Mouse (Mus musculus) liver, embryonic 11.5 days (tissue): ENCODE measurements around the gene Glyctk. TPM values are rescaled to one million over a fixed set of nuclear protein-coding genes. Genes with fewer than 3 reads are reported as not detected.
A peak's percentile ranks its signal among the peaks of the same experiment; 100 is the strongest.

Experiments
- ATAC-seq: fragments of 200-750 bp; cut with Nextera tagmentation; replicated peaks from 2 replicates; pipeline ENCODE4 v1.8.0; 2017; ENCODE audit warnings: moderate number of reproducible peaks, mild to moderate bottlenecking, moderate TSS enrichment, moderate library complexity; ENCODE audit not compliant: low FRiP score
- DNase-seq: peaks from one replicate; pipeline ENCODE4 v3.0.0-alpha.2; 2017; ENCODE audit warnings: low spot score
- H3K27ac ChIP-seq: fragments of 300-500 bp; sonication (generic); 2 replicates; pipeline ENCODE4 v1.5.1; 2014; ENCODE audit warnings: mild to moderate bottlenecking, low read depth, low read length, control low read depth
- H3K27me3 ChIP-seq: fragments of 300-500 bp; sonication (generic); replicated peaks from 2 replicates; pipeline ENCODE4 v1.6.1; 2014; ENCODE audit warnings: low read length, mixed read lengths; ENCODE audit not compliant: control insufficient read depth, insufficient read depth
- H3K36me3 ChIP-seq: fragments of 300-500 bp; sonication (generic); 2 replicates; pipeline ENCODE4 v1.6.1; 2014; ENCODE audit warnings: mild to moderate bottlenecking, low read length, moderate library complexity, mixed read lengths; ENCODE audit not compliant: control insufficient read depth, insufficient read depth
- H3K4me1 ChIP-seq: fragments of 300-500 bp; sonication (generic); replicated peaks from 2 replicates; pipeline ENCODE4 v1.6.1; 2014; ENCODE audit warnings: low read length, mixed read lengths; ENCODE audit not compliant: control insufficient read depth, insufficient read depth
- H3K4me2 ChIP-seq: fragments of 300-500 bp; sonication (generic); 2 replicates; pipeline ENCODE4 v1.6.1; 2014; ENCODE audit warnings: mild to moderate bottlenecking, control low read depth, moderate library complexity
- H3K4me3 ChIP-seq: fragments of 300-500 bp; sonication (generic); 2 replicates; pipeline ENCODE4 v1.5.1; 2014; ENCODE audit warnings: low read depth, low read length, control low read depth
- H3K9ac ChIP-seq: fragments of 300-500 bp; sonication (generic); 2 replicates; pipeline ENCODE4 v1.6.1; 2014; ENCODE audit warnings: low read depth, low read length, control low read depth
- H3K9me3 ChIP-seq: fragments of 300-500 bp; sonication (generic); 2 replicates; pipeline ENCODE4 v1.6.1; 2016; ENCODE audit warnings: low read length, inconsistent platforms, mixed read lengths; ENCODE audit not compliant: control insufficient read depth
- WGBS: fragments of 180-500 bp; shearing (Covaris S2); extraction: QIAGEN DNeasy Blood & Tissue Kit; methylation state at CpG from one replicate; pipeline ENCODE4 v1.1.7; 2014; 5-methylcytosine and 5-hydroxymethylcytosine counted together
- polyA plus RNA-seq: library from polyadenylated mRNA; unstranded; fragments of >200 nt; fragmentation: Nextera tagmentation; extraction: Ambion mirVana; gene quantifications from 2 replicates; pipeline ENCODE4 v1.2.1, GENCODE M21; 2014

Glyctk gene
- polyA plus RNA-seq, 1 experiment from 2014 or later: 12.4 TPM

GRCm38 (mm10) chr9:106147851-106148431 lies 10.0 kb downstream of the Glyctk start:
- DNase-seq (no peak), ATAC-seq (0 out of 2 replicates have a peak, but pooled peaks have one; percentile 17)
- Histone ChIP-seq H3K36me3 (no peaks in the 10 kb centered on the region), H3K4me3 (no peak overlapping the region), H3K27me3 (peaks cover 53% of the 10 kb centered on the region), H3K9me3 (no peaks in the 10 kb centered on the region), H3K27ac (no peak overlapping the region), H3K4me1 (0 out of 2 replicates have a peak, but pooled peaks cover 4% of the 10 kb centered on the region), H3K9ac (no peak overlapping the region), H3K4me2 (peak overlapping the region; percentile 50)
- 5% methylated on average over 10 of the region's 10 CpGs for WGBS

- Histone ChIP-seq H3K36me3 (no peaks in the 10 kb centered on the region), H3K4me2 (no peak overlapping the region), H3K27ac (no peak overlapping the region), H3K4me1 (0 out of 2 replicates have a peak, but pooled peaks cover 4% of the 10 kb centered on the region), H3K9ac (no peak overlapping the region), H3K9me3 (no peaks in the 10 kb centered on the region), H3K27me3 (peaks cover 53% of the 10 kb centered on the region), H3K4me3 (no peak overlapping the region)
- DNase-seq: no peak
- no peak for ATAC-seq
- WGBS: 21% methylated on average over 5 of the region's 5 CpGs
These were observed 10.7 kb downstream of the Glyctk start for GRCm38 (mm10) chr9:106147281-106147680.

GRCm38 (mm10) chr9:106145582-106145981 lies 12.4 kb downstream of the Glyctk start:
- peaks cover 45% of the 10 kb centered on the region for H3K27me3 ChIP-seq

GRCm38 (mm10) chr9:106144176-106144575 lies 13.8 kb downstream of the Glyctk start:
- WGBS: 82% methylated on average over 7 of the region's 7 CpGs
- no peaks in the 10 kb centered on the region for H3K9me3 ChIP-seq
- H3K4me1 ChIP-seq: 0 out of 2 replicates have a peak, but pooled peaks cover 4% of the 10 kb centered on the region
- no peak overlapping the region for H3K4me3 ChIP-seq
- H3K27me3 ChIP-seq: peaks cover 31% of the 10 kb centered on the region
- no peak overlapping the region for H3K9ac ChIP-seq
- H3K36me3 ChIP-seq: no peaks in the 10 kb centered on the region
- no peak for DNase-seq
- no peak overlapping the region for H3K27ac ChIP-seq
- H3K4me2 ChIP-seq: no peak overlapping the region
- no peak for ATAC-seq

More at GRCm38 (mm10) chr9:106145582-106145981, 12.4 kb downstream of the Glyctk start:
- no peak for ATAC-seq
- H3K4me1 ChIP-seq: 0 out of 2 replicates have a peak, but pooled peaks cover 4% of the 10 kb centered on the region
- H3K27ac ChIP-seq: no peak overlapping the region
- no peaks in the 10 kb centered on the region for H3K36me3 ChIP-seq
- no peak overlapping the region for H3K9ac ChIP-seq
- H3K4me2 ChIP-seq: no peak overlapping the region
- no peaks in the 10 kb centered on the region for H3K9me3 ChIP-seq
- WGBS: 56% methylated on average over 2 of the region's 2 CpGs
- H3K4me3 ChIP-seq: no peak overlapping the region
- DNase-seq: no peak

- H3K4me2 ChIP-seq: no peak overlapping the region
- DNase-seq (no peak), ATAC-seq (no peak)
- 84% methylated on average over 12 of the region's 12 CpGs for WGBS
- no peak overlapping the region for H3K9ac ChIP-seq
- no peaks in the 10 kb centered on the region for H3K36me3 ChIP-seq
- H3K27ac ChIP-seq: no peak overlapping the region
- no peaks in the 10 kb centered on the region for H3K4me1 ChIP-seq
- peaks cover 9% of the 10 kb centered on the region for H3K27me3 ChIP-seq
- H3K9me3 ChIP-seq: no peaks in the 10 kb centered on the region
- no peak overlapping the region for H3K4me3 ChIP-seq
These were observed 16.0 kb downstream of the Glyctk start for GRCm38 (mm10) chr9:106141955-106142354.

GRCm38 (mm10) chr9:106139763-106140162 lies 18.2 kb downstream of the Glyctk start:
- Histone ChIP-seq H3K9ac (no peak overlapping the region), H3K9me3 (no peaks in the 10 kb centered on the region), H3K4me3 (no peak overlapping the region), H3K27me3 (no peaks in the 10 kb centered on the region), H3K36me3 (no peaks in the 10 kb centered on the region), H3K27ac (no peak overlapping the region), H3K4me2 (no peak overlapping the region), H3K4me1 (no peaks in the 10 kb centered on the region)
- WGBS: 73% methylated on average over 10 of the region's 10 CpGs
- DNase-seq: no peak
- no peak for ATAC-seq

GRCm38 (mm10) chr9:106137671-106138216 lies 20.2 kb downstream of the Glyctk start:
- DNase-seq: no peak
- Histone ChIP-seq H3K27me3 (no peaks in the 10 kb centered on the region), H3K9me3 (no peaks in the 10 kb centered on the region), H3K36me3 (no peaks in the 10 kb centered on the region), H3K4me1 (no peaks in the 10 kb centered on the region), H3K27ac (no peak overlapping the region), H3K4me2 (no peak overlapping the region), H3K9ac (no peak overlapping the region), H3K4me3 (no peak overlapping the region)
- 69% methylated on average over 10 of the region's 10 CpGs for WGBS
- ATAC-seq: no peak

GRCm38 (mm10) chr9:106130250-106130649 lies 27.7 kb downstream of the Glyctk start:
- Histone ChIP-seq H3K9ac (no peak overlapping the region), H3K4me1 (no peaks in the 10 kb centered on the region), H3K36me3 (no peaks in the 10 kb centered on the region), H3K4me2 (no peak overlapping the region), H3K27ac (no peak overlapping the region), H3K4me3 (no peak overlapping the region), H3K9me3 (no peaks in the 10 kb centered on the region), H3K27me3 (no peaks in the 10 kb centered on the region)
- DNase-seq (no peak), ATAC-seq (no peak)
- WGBS: 77% methylated on average over 7 of the region's 7 CpGs

GRCm38 (mm10) chr9:106129072-106129471 lies 28.9 kb downstream of the Glyctk start:
- Histone ChIP-seq H3K27me3 (no peaks in the 10 kb centered on the region), H3K4me3 (no peak overlapping the region), H3K36me3 (no peaks in the 10 kb centered on the region), H3K4me1 (no peaks in the 10 kb centered on the region), H3K27ac (no peak overlapping the region), H3K9ac (no peak overlapping the region), H3K9me3 (no peaks in the 10 kb centered on the region), H3K4me2 (no peak overlapping the region)
- DNase-seq (no peak), ATAC-seq (no peak)
- 53% methylated on average over 2 of the region's 2 CpGs for WGBS
